Mouse (Mus musculus): ENCODE data around the gene Alkbh8. TPM values are rescaled to one million over a fixed set of nuclear protein-coding genes. Genes with fewer than 3 reads are reported as not detected.

Alkbh8 gene
- polyA plus RNA-seq (2021; fragmentation: Nextera tagmentation) = 11.3 and 14.2 TPM in 2 replicates
- long read RNA-seq, experiment 1, full-length matches to known transcripts = 71 of 103 reads
- long read RNA-seq, experiment 1, partial matches to known transcripts = 6 of 103 reads
- long read RNA-seq, experiment 1, other reads (novel, unspliced or antisense) = 26 of 103 reads
- long read RNA-seq, experiment 2, full-length matches to known transcripts = 13 of 31 reads
- long read RNA-seq, experiment 2, partial matches to known transcripts = 7 of 31 reads
- long read RNA-seq, experiment 2, other reads (novel, unspliced or antisense) = 11 of 31 reads

GRCm38 (mm10) chr9:3334962-3335767, at the start of gene Alkbh8:
Gene Alkbh8 (plus strand): TSS chr9:3335140.

GRCm38 (mm10) chr9:3403251-3404208, 68.6 kb downstream of the Alkbh8 start, which contains the start of gene Cwf19l2:
Gene Cwf19l2 (plus strand): TSS chr9:3403592.

Other genes with a start within 250 kb of the Alkbh8 start
- gene Cwf19l2, start 68.5 kb downstream of the Alkbh8 start, polyA plus RNA-seq (2021; fragmentation: Nextera tagmentation) = 5.5 and 6.6 TPM in 2 replicates
- gene Gucy1a2, start 197.6 kb downstream of the Alkbh8 start, polyA plus RNA-seq (2021; fragmentation: Nextera tagmentation) = 3.9 and 7.0 TPM in 2 replicates

Data from left cerebral cortex, adult 6 months (tissue).